Mouse (Mus musculus) hindbrain, postnatal 0 days (tissue): ENCODE results near the gene Vav1. TPM values are rescaled to one million over a fixed set of nuclear protein-coding genes. Genes with fewer than 3 reads are reported as not detected.
"Not testable (repeated sequence)": the region's sequence is repeated elsewhere in the genome, so short reads cannot be mapped to it uniquely, and the experiment has no call there.

ENCODE experiments used
- ATAC-seq: fragments of 200-750 bp; cut with Nextera tagmentation; 2 replicates; pipeline ENCODE4 v1.8.0; 2017; ENCODE audit warnings: mild to moderate bottlenecking, moderate TSS enrichment, moderate library complexity
- DNase-seq: peaks from one replicate; pipeline ENCODE4 v3.0.0-alpha.2; 2015; ENCODE audit warnings: low spot score
- H3K27ac ChIP-seq: fragments of 300-500 bp; sonication (generic); 2 replicates; pipeline ENCODE4 v1.5.1; 2014; ENCODE audit warnings: mild to moderate bottlenecking
- H3K27me3 ChIP-seq: fragments of 300-500 bp; sonication (generic); 2 replicates; pipeline ENCODE4 v1.6.1; 2014; ENCODE audit warnings: low read length, mixed read lengths; ENCODE audit not compliant: insufficient read depth
- H3K36me3 ChIP-seq: fragments of 300-500 bp; sonication (generic); 2 replicates; pipeline ENCODE4 v1.6.1; 2014; ENCODE audit warnings: low read length, mixed read lengths; ENCODE audit not compliant: insufficient read depth
- H3K4me1 ChIP-seq: fragments of 300-500 bp; sonication (generic); 2 replicates; pipeline ENCODE4 v1.6.1; 2014; ENCODE audit warnings: antibody characterized with exemption, low read length, mixed read lengths; ENCODE audit not compliant: insufficient read depth
- H3K4me2 ChIP-seq: fragments of 300-500 bp; sonication (generic); 2 replicates; pipeline ENCODE4 v1.6.1; 2014; ENCODE audit warnings: low read depth, mild to moderate bottlenecking, low read length, moderate library complexity, mixed read lengths
- H3K4me3 ChIP-seq: fragments of 300-500 bp; sonication (generic); 2 replicates; pipeline ENCODE4 v1.5.1; 2014; ENCODE audit warnings: low read length
- H3K9ac ChIP-seq: fragments of 300-500 bp; sonication (generic); replicated peaks from 2 replicates; pipeline ENCODE4 v1.6.1; 2014; ENCODE audit warnings: mild to moderate bottlenecking, low read length, moderate library complexity, mixed read lengths
- H3K9me3 ChIP-seq: fragments of 300-500 bp; sonication (generic); 2 replicates; pipeline ENCODE4 v1.6.1; 2016; ENCODE audit warnings: low read length, mixed read lengths
- CTCF ChIP-seq: IDR thresholded peaks from 2 replicates; pipeline ENCODE4 v1.5.1; 2016; ENCODE audit warnings: antibody characterized with exemption, control low read depth, low read depth
- WGBS: fragments of 180-500 bp; shearing (Covaris S2); extraction: QIAGEN DNeasy Blood & Tissue Kit; methylation state at CpG from one replicate; pipeline ENCODE4 v1.1.7; 2014; 5-methylcytosine and 5-hydroxymethylcytosine counted together
- polyA plus RNA-seq: library from polyadenylated mRNA; unstranded; fragments of >200 nt; fragmentation: Nextera tagmentation; extraction: Ambion mirVana; gene quantifications from 2 replicates; pipeline ENCODE4 v1.2.1, GENCODE M21; 2015
- total RNA-seq: library from RNA; depleted of rRNA; stranded (reverse); fragments of >200 nt; gene quantifications from 2 replicates; pipeline ENCODE4 v1.2.3, GENCODE M21; 2014

The Vav1 gene
- total and polyA plus RNA-seq, 2 experiments from 2014 or later, result 2.5 TPM

GRCm38 (mm10) chr17:57273846-57274245 lies 5.1 kb upstream of the Vav1 start:
- Histone ChIP-seq H3K9ac (no peak overlapping the region), H3K4me2 (no peak overlapping the region), H3K9me3 (no peaks in the 10 kb centered on the region), H3K27ac (no peak overlapping the region), H3K36me3 (no peaks in the 10 kb centered on the region), H3K27me3 (no peaks in the 10 kb centered on the region), H3K4me3 (no peak overlapping the region), H3K4me1 (peaks cover 10% of the 10 kb centered on the region)
- no peak for TF ChIP-seq CTCF
- DNase-seq (no peak), ATAC-seq (no peak)
- 39% methylated on average over 7 of the region's 7 CpGs for WGBS

GRCm38 (mm10) chr17:57274686-57275085 lies 4.2 kb upstream of the Vav1 start:
- 5% methylated on average over 15 of the region's 15 CpGs for WGBS

GRCm38 (mm10) chr17:57275111-57275996 lies 3.5 kb upstream of the Vav1 start:
- H3K4me3 ChIP-seq, result peak overlapping the region; percentile 51
- ATAC-seq (peak; percentile 70), DNase-seq (peak; percentile 64)
- H3K36me3 ChIP-seq, result no peaks in the 10 kb centered on the region
- no peak overlapping the region for H3K27ac ChIP-seq
- H3K27me3 ChIP-seq, result no peaks in the 10 kb centered on the region
- H3K4me1 ChIP-seq, result peaks cover 10% of the 10 kb centered on the region
- peak overlapping the region; percentile 44 for H3K9ac ChIP-seq
- TF ChIP-seq CTCF, result no peak
- WGBS, result under 1% methylated on average over 52 of the region's 53 CpGs
- peak overlapping the region; percentile 77 for H3K4me2 ChIP-seq
- no peaks in the 10 kb centered on the region for H3K9me3 ChIP-seq

More at GRCm38 (mm10) chr17:57274686-57275085, 4.2 kb upstream of the Vav1 start:
- peak; percentile 9 for DNase-seq
- no peaks in the 10 kb centered on the region for H3K36me3 ChIP-seq
- no peaks in the 10 kb centered on the region for H3K9me3 ChIP-seq
- H3K27ac ChIP-seq, result no peak overlapping the region
- no peaks in the 10 kb centered on the region for H3K27me3 ChIP-seq
- TF ChIP-seq CTCF, result no peak
- H3K4me1 ChIP-seq, result peaks cover 10% of the 10 kb centered on the region
- H3K9ac ChIP-seq, result peak overlapping the region; percentile 44
- no peak for ATAC-seq
- peak overlapping the region; percentile 77 for H3K4me2 ChIP-seq
- H3K4me3 ChIP-seq, result peak overlapping the region; percentile 51

GRCm38 (mm10) chr17:57275997-57276351 lies 2.9 kb upstream of the Vav1 start:
- H3K27ac ChIP-seq, result no peak overlapping the region
- peak; percentile 20 for DNase-seq
- H3K4me1 ChIP-seq, result peaks cover 10% of the 10 kb centered on the region
- H3K4me2 ChIP-seq, result peak overlapping the region; percentile 77
- no peaks in the 10 kb centered on the region for H3K9me3 ChIP-seq
- peak overlapping the region; percentile 51 for H3K4me3 ChIP-seq
- H3K36me3 ChIP-seq, result no peaks in the 10 kb centered on the region
- H3K27me3 ChIP-seq, result no peaks in the 10 kb centered on the region
- peak overlapping the region; percentile 44 for H3K9ac ChIP-seq
- peak; percentile 27 for ATAC-seq
- 4% methylated on average over 13 of the region's 13 CpGs for WGBS
- no peak for TF ChIP-seq CTCF

- peaks cover 10% of the 10 kb centered on the region for H3K4me1 ChIP-seq
- H3K9ac ChIP-seq, result peak overlapping the region; percentile 44; the same call in 1 of the 2 replicates
- peak overlapping the region; percentile 77 for H3K4me2 ChIP-seq
- DNase-seq, result peak; percentile 90
- H3K9me3 ChIP-seq, result no peaks in the 10 kb centered on the region
- TF ChIP-seq CTCF, result peak; percentile 90
- H3K4me3 ChIP-seq, result peak overlapping the region; percentile 51
- no peaks in the 10 kb centered on the region for H3K36me3 ChIP-seq
- under 1% methylated on average over 20 of the region's 20 CpGs for WGBS
- no peak overlapping the region; the same call in 1 of the 2 replicates for H3K27ac ChIP-seq
- ATAC-seq, result peak; percentile 77
- no peaks in the 10 kb centered on the region for H3K27me3 ChIP-seq
Observed at GRCm38 (mm10) chr17:57276634-57277121, 2.2 kb upstream of the Vav1 start.

- H3K4me2 ChIP-seq, H3K27ac ChIP-seq, H3K9ac ChIP-seq, H3K36me3 ChIP-seq, DNase-seq, ATAC-seq, H3K4me3 ChIP-seq, H3K27me3 ChIP-seq, H3K9me3 ChIP-seq: not testable (repeated sequence)
- 90% methylated on average over 4 of the region's 5 CpGs for WGBS
- H3K4me1 ChIP-seq, result peaks cover 10% of the 10 kb centered on the region
Observed at GRCm38 (mm10) chr17:57277598-57278261, 1.2 kb upstream of the Vav1 start.
